Mouse (Mus musculus) testis, adult 2 months (tissue): ENCODE results near the gene Ovol3. TPM values are rescaled to one million over a fixed set of nuclear protein-coding genes. Genes with fewer than 3 reads are reported as not detected.

ENCODE experiments used
- H3K27ac ChIP-seq: fragments of 200-500 bp; 2 replicates; pipeline ENCODE4 v1.5.1; 2012; ENCODE audit warnings: low read depth, low read length; ENCODE audit not compliant: control insufficient read depth, insufficient read depth
- H3K27me3 ChIP-seq: fragments of 200-500 bp; 2 replicates; pipeline ENCODE4 v1.6.1; 2012; ENCODE audit warnings: mild to moderate bottlenecking, low read length, moderate library complexity; ENCODE audit not compliant: control insufficient read depth, insufficient read depth
- H3K36me3 ChIP-seq: fragments of 200-500 bp; 2 replicates; pipeline ENCODE4 v1.6.1; 2012; ENCODE audit warnings: mild to moderate bottlenecking, low read length; ENCODE audit not compliant: control insufficient read depth, insufficient read depth
- H3K4me1 ChIP-seq: fragments of 200-500 bp; 2 replicates; pipeline ENCODE4 v1.6.1; 2012; ENCODE audit warnings: low read length; ENCODE audit not compliant: control insufficient read depth, insufficient read depth
- H3K4me3 ChIP-seq: fragments of 200-500 bp; 2 replicates; pipeline ENCODE4 v1.5.1; 2012; ENCODE audit warnings: low read depth, mild to moderate bottlenecking, low read length, moderate library complexity, mixed read lengths; ENCODE audit not compliant: control insufficient read depth
- CTCF ChIP-seq: fragments of 200-500 bp; IDR thresholded peaks from 2 replicates; pipeline ENCODE4 v1.5.1; 2012; ENCODE audit warnings: low read depth, mild to moderate bottlenecking, inconsistent platforms, low read length, moderate library complexity; ENCODE audit not compliant: control insufficient read depth, insufficient read depth, insufficient replicate concordance
- POLR2A ChIP-seq: fragments of 200-500 bp; IDR thresholded peaks from 2 replicates; pipeline ENCODE4 v1.6.1; 2012; ENCODE audit warnings: low read depth, mild to moderate bottlenecking, inconsistent platforms, low read length, moderate library complexity; ENCODE audit not compliant: control insufficient read depth
- polyA plus RNA-seq: library from polyadenylated mRNA; depleted of rRNA; stranded (reverse); fragments of >200 nt; gene quantifications from 2 replicates; pipeline ENCODE4 v1.2.3, GENCODE M21; 2012; rRNA removed

The Ovol3 gene
- polyA plus RNA-seq, result 0.63 and 0.89 TPM in 2 replicates

DNA sequence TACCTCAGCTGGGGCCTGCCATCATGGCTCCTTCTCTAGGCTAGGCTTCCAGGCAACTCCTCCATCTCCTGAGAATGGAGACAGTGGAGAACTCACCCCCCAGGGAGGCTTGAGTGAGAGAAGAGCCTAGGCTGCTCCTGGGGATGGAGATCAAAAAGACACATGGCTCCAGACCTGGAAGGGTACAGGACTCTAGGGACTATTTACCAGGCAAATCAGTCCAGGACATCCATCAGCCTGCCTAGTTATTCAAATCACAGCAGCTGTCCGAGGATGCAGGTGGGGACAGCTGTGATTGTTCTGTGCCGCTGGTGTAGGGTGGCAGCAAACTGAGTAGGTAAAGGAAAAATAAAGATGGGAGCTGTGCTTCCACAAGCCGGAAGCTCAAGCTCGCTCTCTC lies at the start of gene Ovol3:
TSS of gene Ovol3 (minus strand) at position 101 of the 400 bp plus-strand sequence.
- Histone ChIP-seq H3K4me3 (no peak within 1 kb of the TSS), H3K4me1 (peaks cover 14% of the 10 kb centered on the region), H3K36me3 (no peaks in the 10 kb centered on the region), H3K27me3 (no peaks in the 10 kb centered on the region), H3K27ac (no peak within 1 kb of the TSS)
- no peak for TF ChIP-seq POLR2A
- no peak for TF ChIP-seq CTCF

DNA sequence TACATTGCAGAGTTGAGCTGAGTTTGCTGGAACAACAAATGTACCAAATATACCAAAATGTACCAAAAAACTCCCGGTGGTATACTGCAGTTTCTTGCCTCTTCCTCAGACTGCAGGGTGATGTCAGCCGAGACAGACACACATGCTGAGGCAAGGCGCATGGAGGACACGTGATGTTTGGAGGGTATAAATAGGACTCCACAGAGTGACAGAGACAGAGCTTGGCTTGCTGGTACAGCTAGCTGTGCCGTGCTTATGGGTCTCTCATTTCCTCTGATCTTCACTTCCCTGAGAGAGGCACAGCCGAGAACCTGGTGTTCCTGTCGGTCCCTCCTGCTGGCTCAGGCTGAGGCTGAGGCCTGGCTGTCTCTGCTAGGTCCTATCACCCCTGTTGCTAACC lies 47.2 kb upstream of the Ovol3 start:
- peaks cover 9% of the 10 kb centered on the region for H3K4me1 ChIP-seq
- TF ChIP-seq CTCF (no peak), POLR2A (no peak)
- no peaks in the 10 kb centered on the region for H3K27me3 ChIP-seq
- peaks cover 1% of the 10 kb centered on the region; the same call in 1 of the 2 replicates for H3K36me3 ChIP-seq
- no peak overlapping the region for H3K4me3 ChIP-seq
- no peak overlapping the region for H3K27ac ChIP-seq

DNA sequence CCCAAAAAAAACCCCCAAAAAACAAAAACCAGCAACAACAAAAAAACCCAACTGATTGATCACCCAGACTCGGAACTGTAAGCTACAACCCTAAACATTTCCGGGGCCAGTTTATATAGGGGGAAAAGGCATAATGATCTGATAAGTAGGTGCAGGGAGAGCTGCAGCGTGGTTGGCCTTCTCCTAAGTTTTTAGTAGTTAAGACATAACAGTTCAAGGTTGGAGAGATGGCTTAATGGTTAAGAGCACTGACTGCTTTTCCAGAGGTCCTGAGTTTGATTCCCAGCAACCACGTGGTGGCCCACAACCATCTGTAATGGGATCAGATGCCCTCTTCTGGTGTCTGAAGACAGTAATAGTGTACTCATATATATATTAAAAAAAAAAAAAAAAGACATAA lies 46.0 kb upstream of the Ovol3 start:
- Histone ChIP-seq H3K27ac (no peak overlapping the region), H3K4me1 (peaks cover 9% of the 10 kb centered on the region), H3K36me3 (peaks cover 3% of the 10 kb centered on the region), H3K27me3 (no peaks in the 10 kb centered on the region), H3K4me3 (no peak overlapping the region)
- TF ChIP-seq CTCF (no peak), POLR2A (no peak)

GRCm38 (mm10) chr7:30280670-30281138 lies 45.2 kb upstream of the Ovol3 start:
- Histone ChIP-seq H3K27ac (peak overlapping the region; percentile 99), H3K27me3 (no peaks in the 10 kb centered on the region), H3K4me1 (peaks cover 9% of the 10 kb centered on the region), H3K36me3 (peaks cover 4% of the 10 kb centered on the region), H3K4me3 (peak overlapping the region; percentile 92)
- TF ChIP-seq POLR2A (no peak), CTCF (no peak)

GRCm38 (mm10) chr7:30279951-30280669 lies 44.6 kb upstream of the Ovol3 start, which contains the start of the genes Thap8 and Wdr62:
Gene Thap8, plus strand, starts transcription at chr7:30280094.
Gene Wdr62, minus strand, starts transcription at chr7:30280419.
- peak within 1 kb of the TSS; percentile 92 for H3K4me3 ChIP-seq
- no peaks in the 10 kb centered on the region for H3K27me3 ChIP-seq
- H3K27ac ChIP-seq, result peak within 1 kb of the TSS; percentile 99
- TF ChIP-seq POLR2A (peak; percentile 97), CTCF (no peak)
- peaks cover 9% of the 10 kb centered on the region for H3K4me1 ChIP-seq
- H3K36me3 ChIP-seq, result peaks cover 4% of the 10 kb centered on the region

- Histone ChIP-seq H3K4me1 (peaks cover 14% of the 10 kb centered on the region), H3K4me3 (peak overlapping the region; percentile 92), H3K27ac (peak overlapping the region; percentile 96), H3K27me3 (no peaks in the 10 kb centered on the region), H3K36me3 (peaks cover 6% of the 10 kb centered on the region)
- TF ChIP-seq POLR2A, result no peak
- TF ChIP-seq CTCF, result no peak
Observed at GRCm38 (mm10) chr7:30279536-30279935, 44.0 kb upstream of the Ovol3 start.

GRCm38 (mm10) chr7:30278911-30279310 lies 43.4 kb upstream of the Ovol3 start:
- Histone ChIP-seq H3K36me3 (peaks cover 9% of the 10 kb centered on the region), H3K4me3 (peak overlapping the region; percentile 1; the same call in 1 of the 2 replicates), H3K27ac (no peak overlapping the region), H3K4me1 (peaks cover 14% of the 10 kb centered on the region), H3K27me3 (no peaks in the 10 kb centered on the region)
- TF ChIP-seq CTCF, result no peak
- no peak for TF ChIP-seq POLR2A

GRCm38 (mm10) chr7:30274383-30274782 lies 38.9 kb upstream of the Ovol3 start:
- Histone ChIP-seq H3K36me3 (peaks cover 20% of the 10 kb centered on the region), H3K4me3 (no peak overlapping the region), H3K4me1 (peaks cover 12% of the 10 kb centered on the region), H3K27ac (peak overlapping the region; percentile 14; the same call in 1 of the 2 replicates), H3K27me3 (no peaks in the 10 kb centered on the region)
- TF ChIP-seq CTCF (no peak), POLR2A (no peak)
